Mouse (Mus musculus): ENCODE results near the gene Exo1. TPM values are rescaled to one million over a fixed set of nuclear protein-coding genes. Genes with fewer than 3 reads are reported as not detected.

Exo1 gene
- polyA plus RNA-seq (2012; rRNA removed; ENCODE audit: low replicate concordance) = 0.04 and 1.6 TPM in 2 replicates

DNA sequence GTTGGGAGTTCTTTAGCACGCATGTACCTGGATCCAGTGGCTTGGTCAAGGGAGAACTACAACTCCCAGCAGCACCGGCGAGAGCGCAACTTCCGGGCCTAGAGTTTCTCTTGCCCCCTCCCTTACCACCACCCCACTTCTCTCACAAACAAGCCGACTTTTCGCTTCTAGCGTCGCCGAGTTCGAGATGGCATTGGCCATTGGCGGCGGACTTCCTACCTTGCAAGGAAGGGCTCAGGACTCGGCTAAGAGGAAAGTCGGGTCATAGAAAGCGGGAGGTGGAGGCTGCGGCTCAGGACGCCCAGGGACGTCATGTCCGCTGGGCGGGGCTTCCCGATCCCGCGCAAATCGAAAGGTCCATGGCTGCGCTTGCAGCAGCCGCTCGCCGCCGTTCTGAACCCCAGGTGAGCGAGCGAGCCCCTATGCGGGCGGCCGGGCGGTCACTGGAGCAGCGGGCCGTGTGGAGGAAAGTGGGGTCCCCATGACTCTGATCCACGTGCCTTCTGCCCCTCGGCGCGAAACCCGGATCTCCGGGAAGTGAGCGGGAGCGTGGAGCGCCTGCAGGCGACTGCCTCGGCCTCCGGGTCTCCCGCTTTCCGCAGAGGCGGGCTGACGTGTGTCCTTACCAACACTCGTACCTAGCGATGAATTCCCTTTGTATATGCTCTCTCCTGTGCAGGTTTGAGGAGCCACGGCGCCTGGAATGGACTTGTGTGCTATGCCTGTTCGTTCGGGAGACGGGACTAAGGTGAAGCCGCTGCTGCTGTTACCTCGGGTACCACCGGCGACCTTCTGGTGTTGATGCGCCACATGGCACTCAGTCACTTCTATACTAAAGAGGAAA lies at the start of gene Exo1:
Exo1 (plus strand) TSS at position 129 of the 844 bp plus-strand sequence.

DNA sequence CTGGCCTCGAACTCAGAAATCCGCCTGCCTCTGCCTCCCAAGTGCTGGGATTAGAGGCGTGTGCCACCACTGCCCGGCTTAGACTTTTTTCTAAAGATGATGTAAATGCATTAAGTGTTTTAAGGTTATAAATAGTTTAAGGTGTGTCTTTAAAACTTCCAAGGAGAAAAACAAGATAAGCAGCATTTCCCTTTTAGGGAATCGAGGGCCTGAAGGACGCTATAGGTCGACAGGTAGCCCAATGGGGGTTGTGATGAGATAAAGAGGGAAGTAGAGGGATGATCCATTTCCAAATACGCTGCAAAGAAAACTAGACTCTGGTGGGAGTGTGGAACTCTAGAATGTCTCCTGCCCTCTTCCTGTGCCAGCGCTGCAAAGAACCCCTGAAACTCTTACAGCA lies 39.6 kb downstream of the Exo1 start, which contains the start of gene Gm38100:
Gm38100 (plus strand) TSS at position 301 of the 400 bp plus-strand sequence.

Other genes with a start within 250 kb of the Exo1 start
- 16.2 and 50.2 TPM in 2 replicates for gene Opn3, start 187.8 kb upstream of the Exo1 start, polyA plus RNA-seq (2012; rRNA removed; ENCODE audit: low replicate concordance)
- gene Chml, start 187.7 kb upstream of the Exo1 start, polyA plus RNA-seq (2012; rRNA removed; ENCODE audit: low replicate concordance) = 2.6 and 22.5 TPM in 2 replicates
- gene Wdr64, start 182.0 kb upstream of the Exo1 start, polyA plus RNA-seq (2012; rRNA removed; ENCODE audit: low replicate concordance) = not detected in 2 replicates
- gene Gm38100, start 39.7 kb downstream of the Exo1 start, polyA plus RNA-seq (2012; rRNA removed; ENCODE audit: low replicate concordance) = not detected in 2 replicates
- 0.14 TPM in 1 of 2 replicates, not detected in the other for gene Rbm8a2, start 98.5 kb downstream of the Exo1 start, polyA plus RNA-seq (2012; rRNA removed; ENCODE audit: low replicate concordance)